Mouse (Mus musculus): ENCODE data around the gene Mfsd5. TPM values are rescaled to one million over a fixed set of nuclear protein-coding genes. Genes with fewer than 3 reads are reported as not detected.
A peak's percentile ranks its signal among the peaks of the same experiment; 100 is the strongest.

The Mfsd5 gene
- total and polyA plus RNA-seq, 2 experiments from 2014 or later, result 59.3 to 63.5 TPM

DNA sequence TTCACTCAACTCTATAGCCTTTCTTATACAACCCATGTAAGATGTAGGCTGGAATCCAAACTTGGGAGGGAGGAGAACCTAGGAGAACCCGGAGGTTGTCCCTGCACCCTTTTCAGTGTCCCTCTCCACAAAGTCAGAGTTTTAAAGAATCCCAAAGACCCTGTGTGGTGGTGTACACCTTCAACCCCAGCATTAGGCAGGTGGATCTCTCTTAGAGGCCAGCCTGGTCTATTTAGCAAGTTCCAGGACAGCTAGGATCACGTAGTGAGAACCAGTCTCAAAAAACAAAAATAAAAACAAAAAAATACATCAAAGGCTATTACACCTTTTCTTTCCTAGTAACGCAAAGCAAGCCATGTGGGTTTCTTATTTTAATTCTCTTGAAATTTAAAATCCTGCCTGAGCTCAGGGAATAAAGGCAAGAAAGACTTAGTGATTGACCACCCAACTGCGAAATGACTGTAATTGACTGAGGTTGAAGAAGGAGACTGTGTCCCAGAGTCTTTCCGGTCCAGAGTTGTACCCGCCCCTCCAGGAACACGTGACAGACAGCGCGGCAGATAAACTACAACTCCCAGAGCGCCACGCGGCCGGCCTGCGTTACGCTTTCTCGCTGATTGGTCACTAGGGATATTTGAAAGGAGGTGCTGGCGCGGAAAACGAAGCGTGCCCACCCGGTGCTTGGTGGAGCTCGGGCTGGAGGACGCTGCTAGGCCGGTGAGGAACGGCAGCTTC is 16.5 kb downstream of the Mfsd5 start, which contains the start of gene Espl1:
Gene Espl1, plus strand, starts transcription at position 634 of the 735 bp plus-strand sequence.
- no peaks in the 10 kb centered on the region for H3K36me3 ChIP-seq (ENCODE audit: insufficient read depth, low read length)
- no peaks in the 10 kb centered on the region for H3K27me3 ChIP-seq (ENCODE audit: insufficient read depth, low read length)
- ATAC-seq (ENCODE audit: low FRiP score), result peak; percentile 97
- WGBS, result 7% methylated on average over 25 of the region's 25 CpGs
- 0 out of 2 replicates have a peak, but pooled peaks have one; percentile 1 for TF ChIP-seq CTCF (IDR thresholded peaks at IDR 0.05)
- peak; percentile 96 for DNase-seq (ENCODE audit: low spot score)
- H3K9ac ChIP-seq (replicated peaks; ENCODE audit: low read length, poor library complexity, severe bottlenecking), result peak within 1 kb of the TSS; percentile 9
- peak within 1 kb of the TSS; percentile 21 for H3K27ac ChIP-seq (ENCODE audit: low read depth, low read length)
- H3K4me2 ChIP-seq (ENCODE audit: low read depth, low read length, poor library complexity, severe bottlenecking), result peak within 1 kb of the TSS; percentile 100
- H3K9me3 ChIP-seq (ENCODE audit: low read length), result no peaks in the 10 kb centered on the region
- H3K4me1 ChIP-seq (ENCODE audit: insufficient read depth, low read length), result 0 out of 2 replicates have a peak, but pooled peaks cover 3% of the 10 kb centered on the region
- peak within 1 kb of the TSS; percentile 52 for H3K4me3 ChIP-seq (ENCODE audit: low read depth, low read length)

DNA sequence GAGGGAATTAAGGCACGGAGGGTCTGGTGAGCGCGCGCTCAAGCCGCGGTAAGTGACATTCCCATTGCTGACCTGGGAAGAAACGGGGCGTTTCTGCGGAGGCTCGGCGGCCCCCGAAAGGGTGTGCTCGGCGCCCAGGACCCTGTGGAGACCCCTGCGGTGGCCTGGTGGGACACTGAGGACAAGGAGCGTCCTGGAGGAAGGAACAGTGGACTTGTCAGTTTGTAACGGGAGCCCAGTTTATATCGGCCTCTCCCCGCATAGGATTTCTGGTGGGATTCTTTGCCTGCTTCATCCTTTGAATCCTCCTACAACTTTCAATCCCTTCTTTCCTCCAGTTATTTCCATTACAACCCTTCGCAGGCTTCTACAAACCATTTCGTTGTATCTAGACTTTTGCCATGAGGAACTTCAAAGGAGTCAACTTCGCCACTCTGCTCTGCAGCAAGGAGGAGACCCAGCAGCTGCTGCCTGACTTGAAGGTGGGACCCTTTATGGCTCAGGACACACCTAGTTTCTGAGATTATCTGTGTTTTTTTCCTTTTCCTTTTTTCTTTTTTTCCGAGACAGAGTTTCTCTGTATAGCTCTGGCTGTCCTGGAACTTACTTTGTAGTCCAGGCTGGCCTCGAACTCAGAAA is 17.2 kb downstream of the Mfsd5 start:
- Histone ChIP-seq H3K4me2 (ENCODE audit: low read depth, low read length, poor library complexity, severe bottlenecking) (peak overlapping the region; percentile 100), H3K4me3 (ENCODE audit: low read depth, low read length) (peak overlapping the region; percentile 52), H3K36me3 (ENCODE audit: insufficient read depth, low read length) (no peaks in the 10 kb centered on the region), H3K27ac (ENCODE audit: low read depth, low read length) (no peak overlapping the region), H3K4me1 (ENCODE audit: insufficient read depth, low read length) (0 out of 2 replicates have a peak, but pooled peaks cover 3% of the 10 kb centered on the region), H3K9me3 (ENCODE audit: low read length) (no peaks in the 10 kb centered on the region), H3K27me3 (ENCODE audit: insufficient read depth, low read length) (no peaks in the 10 kb centered on the region), H3K9ac (replicated peaks; ENCODE audit: low read length, poor library complexity, severe bottlenecking) (no peak overlapping the region)
- ATAC-seq (ENCODE audit: low FRiP score) (peak; percentile 20; the same call in 1 of the 2 replicates), DNase-seq (ENCODE audit: low spot score) (no peak)
- no peak for TF ChIP-seq CTCF (IDR thresholded peaks at IDR 0.05)
- 5% methylated on average over 24 of the region's 24 CpGs for whole genome bisulfite sequencing

DNA sequence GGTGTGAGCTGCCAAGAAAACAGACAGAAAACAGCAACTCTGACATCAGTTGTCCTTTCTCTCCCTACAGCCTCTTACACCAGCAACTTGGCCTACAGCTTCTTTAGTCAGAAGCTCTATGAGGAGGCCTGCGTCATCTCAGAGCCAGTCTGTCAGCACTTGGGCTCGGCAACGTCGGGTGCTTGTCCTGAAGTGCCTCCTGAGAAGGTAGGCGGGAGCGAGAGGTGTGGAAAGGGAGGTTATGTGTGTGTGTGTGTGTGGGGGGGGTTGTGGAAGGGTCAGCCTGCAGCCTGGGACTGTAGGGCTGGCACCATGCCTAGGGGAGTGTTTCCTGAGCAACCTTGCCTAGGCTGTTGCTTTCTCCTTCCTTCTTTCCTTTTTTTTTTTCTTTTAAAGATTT is 23.3 kb downstream of the Mfsd5 start:
- no peak for ATAC-seq (ENCODE audit: low FRiP score)
- over 99% methylated on average over 6 of the region's 6 CpGs for WGBS
- no peak for DNase-seq (ENCODE audit: low spot score)

DNA sequence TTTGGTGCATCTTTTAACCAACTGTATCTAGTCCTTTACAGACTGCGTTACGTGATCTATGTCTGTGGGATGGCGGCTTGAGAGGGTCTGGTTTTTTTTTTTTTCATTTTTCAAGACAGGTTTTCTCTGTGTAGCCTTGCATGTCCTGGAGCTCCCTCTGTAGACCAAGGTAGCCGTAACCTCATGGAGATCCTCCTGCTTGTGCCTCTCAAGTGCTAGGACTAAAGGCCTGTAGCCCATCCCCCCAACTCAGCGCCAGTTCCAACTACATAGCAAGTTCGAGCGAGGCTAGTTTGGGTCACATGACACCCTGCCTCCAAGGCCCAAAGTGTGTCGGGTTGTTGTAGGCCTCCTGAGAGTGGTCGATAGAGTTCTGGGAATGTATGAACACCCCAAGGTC is 29.5 kb downstream of the Mfsd5 start:
- TF ChIP-seq CTCF (IDR thresholded peaks at IDR 0.05), result no peak
- DNase-seq (ENCODE audit: low spot score), result no peak
- no peaks in the 10 kb centered on the region for H3K27me3 ChIP-seq (ENCODE audit: insufficient read depth, low read length)
- no peak for ATAC-seq (ENCODE audit: low FRiP score)
- H3K4me2 ChIP-seq (ENCODE audit: low read depth, low read length, poor library complexity, severe bottlenecking), result no peak overlapping the region
- no peak overlapping the region for H3K4me3 ChIP-seq (ENCODE audit: low read depth, low read length)
- no peak overlapping the region for H3K27ac ChIP-seq (ENCODE audit: low read depth, low read length)
- 89% methylated on average over 9 of the region's 9 CpGs for WGBS
- H3K9ac ChIP-seq (replicated peaks; ENCODE audit: low read length, poor library complexity, severe bottlenecking), result no peak overlapping the region
- no peaks in the 10 kb centered on the region for H3K36me3 ChIP-seq (ENCODE audit: insufficient read depth, low read length)
- H3K9me3 ChIP-seq (ENCODE audit: low read length), result no peaks in the 10 kb centered on the region
- no peaks in the 10 kb centered on the region for H3K4me1 ChIP-seq (ENCODE audit: insufficient read depth, low read length)

More for the DNA sequence above, 23.3 kb downstream of the Mfsd5 start:
- no peak overlapping the region for H3K4me2 ChIP-seq (ENCODE audit: low read depth, low read length, poor library complexity, severe bottlenecking)
- no peaks in the 10 kb centered on the region for H3K9me3 ChIP-seq (ENCODE audit: low read length)
- no peaks in the 10 kb centered on the region for H3K36me3 ChIP-seq (ENCODE audit: insufficient read depth, low read length)
- no peaks in the 10 kb centered on the region for H3K27me3 ChIP-seq (ENCODE audit: insufficient read depth, low read length)
- H3K4me1 ChIP-seq (ENCODE audit: insufficient read depth, low read length), result no peaks in the 10 kb centered on the region
- no peak for TF ChIP-seq CTCF (IDR thresholded peaks at IDR 0.05)
- H3K4me3 ChIP-seq (ENCODE audit: low read depth, low read length), result no peak overlapping the region
- no peak overlapping the region for H3K27ac ChIP-seq (ENCODE audit: low read depth, low read length)
- H3K9ac ChIP-seq (replicated peaks; ENCODE audit: low read length, poor library complexity, severe bottlenecking), result no peak overlapping the region

DNA sequence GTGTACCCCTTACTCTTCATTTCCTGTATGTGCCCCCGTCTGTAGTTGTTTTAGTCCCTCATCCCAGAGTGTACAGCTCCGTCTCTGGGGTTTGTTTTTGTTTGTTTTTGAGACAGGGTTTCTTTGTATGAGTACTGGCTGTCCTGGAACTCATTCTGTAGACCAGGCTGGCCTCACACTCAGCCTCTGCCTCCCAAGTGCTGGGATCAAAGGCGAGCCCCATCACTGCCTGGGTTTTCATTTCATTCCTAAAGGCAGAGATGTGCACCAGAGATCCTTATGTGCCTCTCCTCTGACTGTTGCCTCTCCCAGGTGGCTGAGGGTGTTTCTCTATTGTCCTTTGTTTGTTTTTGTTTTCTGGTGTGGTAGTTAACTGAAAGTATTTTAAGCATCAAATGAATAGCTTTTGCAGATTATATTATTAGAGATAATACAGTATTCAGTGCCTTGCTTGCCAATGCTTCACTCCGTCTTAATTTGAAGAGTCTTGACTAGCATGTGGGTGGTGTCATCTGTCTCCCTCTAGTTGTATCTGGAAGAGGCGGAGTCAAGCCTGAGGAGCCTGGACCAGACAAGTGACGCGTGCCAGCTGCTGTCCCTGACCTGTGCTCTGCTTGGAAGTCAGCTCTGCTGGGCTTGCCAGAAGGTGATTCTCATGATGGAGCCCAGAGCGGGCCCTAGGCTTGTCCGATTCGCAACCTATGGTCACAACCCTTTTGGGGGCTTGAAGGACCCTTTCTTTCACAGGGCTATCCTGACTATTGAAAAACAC is 31.0 kb downstream of the Mfsd5 start:
- no peak overlapping the region for H3K4me2 ChIP-seq (ENCODE audit: low read depth, low read length, poor library complexity, severe bottlenecking)
- ATAC-seq (ENCODE audit: low FRiP score) (no peak), DNase-seq (ENCODE audit: low spot score) (no peak)
- H3K36me3 ChIP-seq (ENCODE audit: insufficient read depth, low read length), result no peaks in the 10 kb centered on the region
- H3K4me3 ChIP-seq (ENCODE audit: low read depth, low read length), result no peak overlapping the region
- H3K9me3 ChIP-seq (ENCODE audit: low read length), result no peaks in the 10 kb centered on the region
- H3K9ac ChIP-seq (replicated peaks; ENCODE audit: low read length, poor library complexity, severe bottlenecking), result no peak overlapping the region
- H3K27ac ChIP-seq (ENCODE audit: low read depth, low read length), result no peak overlapping the region
- TF ChIP-seq CTCF (IDR thresholded peaks at IDR 0.05), result no peak
- no peaks in the 10 kb centered on the region for H3K4me1 ChIP-seq (ENCODE audit: insufficient read depth, low read length)
- no peaks in the 10 kb centered on the region for H3K27me3 ChIP-seq (ENCODE audit: insufficient read depth, low read length)
- 90% methylated on average over 10 of the region's 10 CpGs for WGBS

Data from midbrain, postnatal 0 days (tissue).